Mouse (Mus musculus) stomach, embryonic 14.5 days (tissue): ENCODE measurements around the gene Vmn1r80. TPM values are rescaled to one million over a fixed set of nuclear protein-coding genes. Genes with fewer than 3 reads are reported as not detected.
"Not testable (repeated sequence)": the region's sequence is repeated elsewhere in the genome, so short reads cannot be mapped to it uniquely, and the experiment has no call there.

Source experiments
- ATAC-seq: fragments of 200-750 bp; cut with Nextera tagmentation; 2 replicates; pipeline ENCODE4 v1.8.0; 2017; ENCODE audit warnings: low read depth, moderate TSS enrichment; ENCODE audit not compliant: insufficient number of reproducible peaks, insufficient read depth, low FRiP score
- H3K27ac ChIP-seq: fragments of 300-500 bp; sonication (generic); 2 replicates; pipeline ENCODE4 v1.5.1; 2014; ENCODE audit warnings: mild to moderate bottlenecking, low read length, moderate library complexity, mixed read lengths
- H3K27me3 ChIP-seq: fragments of 300-500 bp; sonication (generic); 2 replicates; pipeline ENCODE4 v1.6.1; 2014; ENCODE audit warnings: low read length, control low read depth, mixed read lengths; ENCODE audit not compliant: control insufficient read depth, insufficient read depth
- H3K36me3 ChIP-seq: fragments of 300-500 bp; sonication (generic); 2 replicates; pipeline ENCODE4 v1.6.1; 2014; ENCODE audit warnings: mild to moderate bottlenecking, control low read depth, low read length, moderate library complexity, mixed read lengths; ENCODE audit not compliant: control insufficient read depth, insufficient read depth
- H3K4me1 ChIP-seq: fragments of 300-500 bp; sonication (generic); 2 replicates; pipeline ENCODE4 v1.6.1; 2014; ENCODE audit warnings: low read length, control low read depth, mixed read lengths; ENCODE audit not compliant: control insufficient read depth, insufficient read depth
- H3K4me2 ChIP-seq: fragments of 300-500 bp; sonication (generic); replicated peaks from 2 replicates; pipeline ENCODE4 v1.6.1; 2014; ENCODE audit warnings: low read depth, low read length, control low read depth
- H3K4me3 ChIP-seq: fragments of 300-500 bp; sonication (generic); 2 replicates; pipeline ENCODE4 v1.5.1; 2014; ENCODE audit warnings: low read depth, low read length, control low read depth
- H3K9ac ChIP-seq: fragments of 300-500 bp; sonication (generic); replicated peaks from 2 replicates; pipeline ENCODE4 v1.6.1; 2014; ENCODE audit warnings: low read depth, mild to moderate bottlenecking, control low read depth, low read length, moderate library complexity, mixed read lengths
- H3K9me3 ChIP-seq: fragments of 300-500 bp; sonication (generic); 2 replicates; pipeline ENCODE4 v1.6.1; 2016; ENCODE audit warnings: low read depth, low read length, control low read depth; ENCODE audit not compliant: control insufficient read depth
- WGBS: fragments of 180-500 bp; shearing (Covaris S2); extraction: QIAGEN DNeasy Blood & Tissue Kit; methylation state at CpG from one replicate; pipeline ENCODE4 v1.1.7; 2014; 5-methylcytosine and 5-hydroxymethylcytosine counted together
- polyA plus RNA-seq: library from polyadenylated mRNA; unstranded; fragments of >200 nt; fragmentation: Nextera tagmentation; extraction: Ambion mirVana; gene quantifications from 2 replicates; pipeline ENCODE4 v1.2.1, GENCODE M21; 2014

Gene Vmn1r80
- polyA plus RNA-seq: not detected in 2 replicates

- Histone ChIP-seq H3K4me3 (no peak within 1 kb of the TSS), H3K27me3 (no peaks in the 10 kb centered on the region), H3K9me3 (no peaks in the 10 kb centered on the region), H3K4me2 (no peak within 1 kb of the TSS), H3K27ac (no peak within 1 kb of the TSS), H3K4me1 (no peaks in the 10 kb centered on the region), H3K9ac (no peak within 1 kb of the TSS), H3K36me3 (no peaks in the 10 kb centered on the region)
- no peak for ATAC-seq
- 86% methylated on average over 1 of the region's 1 CpGs for WGBS
Measured at GRCm38 (mm10) chr7:12188986-12189385, at the start of gene Vmn1r80. TSS of gene Vmn1r80 (plus strand) at chr7:12189286.

DNA sequence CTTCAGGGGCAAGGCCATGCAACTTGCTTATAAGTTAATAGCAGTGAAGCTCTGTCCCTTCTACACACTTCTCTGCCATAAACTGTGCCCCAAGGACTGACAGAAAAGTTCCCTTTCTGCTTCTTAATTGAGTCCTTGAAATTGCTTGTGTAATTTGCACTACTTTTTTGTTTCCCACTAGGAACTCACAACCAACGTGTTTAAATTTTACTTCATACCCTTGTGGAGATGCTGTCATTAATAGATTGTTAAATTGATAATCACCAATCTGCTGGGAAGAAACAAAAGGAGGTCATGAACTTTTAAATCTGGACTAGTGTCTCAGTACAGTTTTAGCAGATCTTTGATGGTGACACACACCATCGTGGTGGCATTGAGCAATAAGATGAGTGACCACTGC, 39.1 kb upstream of the Vmn1r80 start, which contains the start of gene Vmn1r78:
TSS of gene Vmn1r78 (plus strand) at position 301 of the 400 bp plus-strand sequence.
- no peaks in the 10 kb centered on the region for H3K4me1 ChIP-seq
- H3K9me3 ChIP-seq: no peaks in the 10 kb centered on the region
- no peak within 1 kb of the TSS for H3K4me3 ChIP-seq
- no peak within 1 kb of the TSS for H3K4me2 ChIP-seq
- no peaks in the 10 kb centered on the region for H3K27me3 ChIP-seq
- 61% methylated on average over 2 of the region's 2 CpGs for WGBS
- H3K27ac ChIP-seq: no peak within 1 kb of the TSS
- no peak within 1 kb of the TSS for H3K9ac ChIP-seq
- ATAC-seq: no peak
- H3K36me3 ChIP-seq: no peaks in the 10 kb centered on the region

DNA sequence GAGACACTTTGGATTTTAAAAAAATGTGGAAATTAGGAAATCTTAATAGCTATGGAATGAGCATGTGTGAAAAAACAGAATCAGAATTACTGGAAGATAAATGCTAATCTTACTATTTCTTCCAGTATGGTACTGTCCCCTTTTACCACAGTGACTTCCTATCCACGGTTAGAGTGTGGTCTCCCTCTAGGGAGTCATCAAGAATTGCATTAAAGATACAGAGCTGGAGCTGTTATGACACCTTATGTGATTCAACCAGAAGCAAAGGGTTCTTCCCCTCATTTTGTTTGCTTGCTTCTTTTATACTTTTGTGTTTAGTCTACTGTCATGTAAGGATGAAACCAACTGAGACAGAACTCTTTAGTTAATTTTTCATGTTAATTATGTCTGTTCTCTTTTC, 32.6 kb upstream of the Vmn1r80 start:
- not testable (repeated sequence) for H3K4me3 ChIP-seq, H3K36me3 ChIP-seq, ATAC-seq, H3K27me3 ChIP-seq, H3K4me1 ChIP-seq, H3K27ac ChIP-seq, H3K9me3 ChIP-seq, H3K4me2 ChIP-seq, H3K9ac ChIP-seq
- WGBS: 45% methylated on average over 1 of the region's 1 CpGs

DNA sequence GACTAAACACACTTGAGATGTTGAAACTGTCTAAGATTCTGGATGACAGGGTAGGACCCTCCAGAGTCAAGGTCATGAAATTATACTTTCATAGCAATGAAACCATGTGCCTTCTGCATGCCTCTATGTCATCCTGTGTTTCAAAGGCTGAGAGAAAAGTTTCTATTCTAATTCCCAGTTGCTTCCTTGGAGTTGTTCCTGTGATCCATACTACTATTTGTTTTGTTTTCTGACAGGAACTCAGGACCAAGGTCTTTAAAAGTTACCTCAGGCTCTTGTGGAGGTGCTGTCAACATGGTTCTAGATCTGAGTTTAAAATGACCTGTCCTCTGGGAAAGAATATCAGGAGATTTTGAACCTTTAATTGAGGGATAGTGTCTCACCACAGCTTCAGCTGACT, 18.1 kb upstream of the Vmn1r80 start, which contains the start of gene Vmn1r79:
TSS of gene Vmn1r79 (plus strand) at position 301 of the 400 bp plus-strand sequence.
- H3K4me2 ChIP-seq, H3K9ac ChIP-seq, H3K4me1 ChIP-seq, H3K27me3 ChIP-seq, H3K4me3 ChIP-seq, H3K36me3 ChIP-seq, H3K27ac ChIP-seq, ATAC-seq, H3K9me3 ChIP-seq: not testable (repeated sequence)

GRCm38 (mm10) chr7:12172926-12173325, 16.2 kb upstream of the Vmn1r80 start:
- 49% methylated on average over 2 of the region's 2 CpGs for WGBS
- not testable (repeated sequence) for H3K9ac ChIP-seq, H3K27me3 ChIP-seq, H3K9me3 ChIP-seq, ATAC-seq, H3K4me3 ChIP-seq, H3K27ac ChIP-seq, H3K36me3 ChIP-seq, H3K4me2 ChIP-seq, H3K4me1 ChIP-seq

- Histone ChIP-seq H3K9ac (no peak overlapping the region), H3K36me3 (no peaks in the 10 kb centered on the region), H3K9me3 (peaks cover 4% of the 10 kb centered on the region; the same call in 1 of the 2 replicates), H3K27ac (no peak overlapping the region), H3K4me3 (no peak overlapping the region), H3K27me3 (no peaks in the 10 kb centered on the region), H3K4me1 (no peaks in the 10 kb centered on the region), H3K4me2 (no peak overlapping the region)
- 78% methylated on average over 2 of the region's 2 CpGs for WGBS
- no peak for ATAC-seq
Measured at GRCm38 (mm10) chr7:12204141-12204540, 15.1 kb downstream of the Vmn1r80 start.

Other genes with a start within 250 kb of the Vmn1r80 start
- not detected in 2 replicates for gene Vmn1r77, start 152.5 kb upstream of the Vmn1r80 start, polyA plus RNA-seq
- not detected in 2 replicates for gene Vmn1r78, start 39.0 kb upstream of the Vmn1r80 start, polyA plus RNA-seq
- not detected in 2 replicates for gene Vmn1r79, start 18.0 kb upstream of the Vmn1r80 start, polyA plus RNA-seq
- not detected in 2 replicates for gene Vmn1r81, start 79.0 kb downstream of the Vmn1r80 start, polyA plus RNA-seq
- not detected in 2 replicates for gene Vmn1r82, start 111.1 kb downstream of the Vmn1r80 start, polyA plus RNA-seq
- 0.17 TPM in 1 of 2 replicates, not detected in the other for gene Vmn1r83, start 140.2 kb downstream of the Vmn1r80 start, polyA plus RNA-seq
- gene Vmn1r84, start 180.0 kb downstream of the Vmn1r80 start, polyA plus RNA-seq: not detected in 2 replicates
- gene Zfp551, start 233.5 kb downstream of the Vmn1r80 start, polyA plus RNA-seq: 4.5 and 4.8 TPM in 2 replicates